Mouse (Mus musculus): Measurements from ENCODE around the gene Fosl2.

Fosl2 gene

DNA sequence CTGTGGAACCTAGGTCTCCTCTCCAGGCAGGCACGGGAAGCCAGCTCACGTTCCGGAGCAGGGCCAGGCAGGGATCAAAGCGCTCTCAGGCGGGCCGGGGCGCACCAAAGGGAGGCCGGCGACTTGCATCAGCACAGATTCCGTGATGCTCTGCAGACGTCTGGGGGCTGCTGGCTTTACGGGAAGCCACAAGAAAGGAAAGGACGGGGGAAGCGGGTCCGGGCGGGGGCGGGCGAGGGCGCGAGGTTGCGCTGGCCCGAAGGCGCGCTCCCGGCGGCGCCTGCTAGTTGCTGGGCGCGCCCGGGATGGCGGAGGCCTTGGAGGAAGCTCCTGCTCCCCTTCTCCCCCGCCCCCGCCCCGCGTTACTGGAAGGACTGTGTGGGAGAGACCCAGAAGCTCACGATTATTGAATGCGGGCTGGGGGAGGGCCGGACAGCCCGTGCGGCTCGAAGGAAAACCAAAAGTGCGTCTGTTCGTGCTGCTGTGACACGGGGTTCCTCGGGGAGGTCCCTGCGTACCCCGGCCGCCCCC, 2.6 kb upstream of the Fosl2 start:
- in situ Hi-C loops (cut with MboI, MseI) = loop anchor here in 1 of 2 experiments (5.0 to 25.0 kb wide), 2 partner anchors 81 to 1529 kb away; partner anchors contain the start of genes Slbp, Tacc3 and Tmem129

DNA sequence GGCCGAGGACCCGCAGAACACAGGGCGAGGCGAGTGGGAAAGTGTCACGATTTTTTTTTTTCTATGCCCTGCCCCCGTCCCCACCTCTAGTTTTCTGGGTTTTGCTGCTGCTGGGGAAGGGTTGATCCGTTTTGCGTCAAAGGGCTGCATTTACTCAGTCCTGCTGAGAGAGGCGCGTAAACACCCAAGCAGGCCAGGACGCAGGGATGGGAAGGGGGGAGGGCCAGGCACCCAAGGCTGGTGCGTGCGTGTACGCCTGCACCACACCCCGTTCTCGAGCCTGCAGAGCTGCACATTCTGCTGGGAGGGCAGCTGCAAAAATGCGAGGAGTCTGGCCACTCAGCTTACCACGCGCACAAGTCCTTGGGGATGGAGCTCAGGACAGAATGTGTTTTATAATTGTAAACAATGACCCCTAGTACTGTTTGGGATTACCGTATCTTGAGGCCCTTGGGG, 2.0 kb upstream of the Fosl2 start:
- in situ Hi-C loops (cut with MboI, MseI) = loop anchor here in 1 of 2 experiments (5.0 to 25.0 kb wide), 2 partner anchors 81 to 1529 kb away; partner anchors contain the start of genes Slbp, Tacc3 and Tmem129

DNA sequence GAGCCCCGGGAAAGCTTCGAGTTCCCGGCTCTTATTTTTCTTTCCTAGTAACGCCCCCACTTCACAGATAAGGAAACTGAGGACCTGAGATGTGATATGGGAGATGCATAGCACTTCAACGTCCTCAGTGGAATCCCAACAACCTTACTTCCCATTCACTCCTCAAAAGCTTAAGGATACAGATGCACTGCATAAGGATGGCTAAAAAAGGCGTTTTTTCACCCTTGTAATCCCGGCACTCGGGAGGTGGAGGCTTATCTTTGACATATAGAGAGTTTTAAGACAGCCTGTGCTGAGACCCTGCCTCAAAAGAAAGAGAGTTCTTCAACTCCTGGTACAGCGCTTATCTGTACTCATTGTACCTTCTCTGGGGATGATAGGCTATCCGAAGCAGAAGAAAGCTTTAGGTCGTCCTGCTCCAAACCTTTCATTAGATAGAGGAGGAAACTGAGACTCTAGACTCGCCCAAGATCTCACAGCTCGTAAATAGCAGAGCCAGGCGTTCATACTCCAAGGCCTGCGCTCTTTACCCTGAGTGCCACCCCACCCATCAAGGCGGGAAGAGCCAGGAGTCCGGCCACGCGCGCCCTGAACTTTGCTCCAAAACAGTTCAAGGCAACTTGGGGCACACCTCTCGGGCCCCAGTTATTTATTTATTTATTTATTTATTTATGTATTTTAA, 1.4 kb upstream of the Fosl2 start:
- in situ Hi-C loops (cut with MboI, MseI) = loop anchor here in 1 of 2 experiments (5.0 to 25.0 kb wide), 2 partner anchors 82 to 1528 kb away; partner anchors contain the start of genes Slbp, Tacc3 and Tmem129

DNA sequence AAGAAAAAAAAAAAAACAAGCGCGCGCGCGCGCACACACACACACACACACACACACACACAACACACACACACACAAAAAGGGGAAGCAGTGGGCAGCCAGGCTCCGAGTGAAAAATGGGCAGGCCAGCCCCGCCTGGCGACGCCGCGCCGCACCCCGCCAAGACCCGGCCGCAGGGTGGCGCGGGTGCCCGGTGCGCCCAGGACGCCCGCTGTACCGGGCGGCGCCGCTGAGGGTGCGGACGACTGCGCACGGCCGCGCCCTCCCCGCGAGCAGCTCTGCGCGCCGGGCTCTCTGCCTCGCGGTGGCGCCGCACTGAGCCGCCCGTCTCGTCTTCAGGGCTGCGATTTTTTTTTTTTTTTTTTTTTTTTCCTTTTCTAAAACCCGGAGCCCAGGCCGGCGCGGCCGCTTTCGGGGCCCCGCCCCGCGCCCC, 682 bp upstream of the Fosl2 start:
- in situ Hi-C loops (cut with MboI, MseI) = loop anchor here (5.0 to 25.0 kb wide), 3 partner anchors 83 to 1527 kb away; partner anchors contain the start of genes Babam2 (in 1 of the 2), Rbks (in 1 of the 2), Slbp (in 1 of the 2) and Tacc3 (in 1 of the 2)

DNA sequence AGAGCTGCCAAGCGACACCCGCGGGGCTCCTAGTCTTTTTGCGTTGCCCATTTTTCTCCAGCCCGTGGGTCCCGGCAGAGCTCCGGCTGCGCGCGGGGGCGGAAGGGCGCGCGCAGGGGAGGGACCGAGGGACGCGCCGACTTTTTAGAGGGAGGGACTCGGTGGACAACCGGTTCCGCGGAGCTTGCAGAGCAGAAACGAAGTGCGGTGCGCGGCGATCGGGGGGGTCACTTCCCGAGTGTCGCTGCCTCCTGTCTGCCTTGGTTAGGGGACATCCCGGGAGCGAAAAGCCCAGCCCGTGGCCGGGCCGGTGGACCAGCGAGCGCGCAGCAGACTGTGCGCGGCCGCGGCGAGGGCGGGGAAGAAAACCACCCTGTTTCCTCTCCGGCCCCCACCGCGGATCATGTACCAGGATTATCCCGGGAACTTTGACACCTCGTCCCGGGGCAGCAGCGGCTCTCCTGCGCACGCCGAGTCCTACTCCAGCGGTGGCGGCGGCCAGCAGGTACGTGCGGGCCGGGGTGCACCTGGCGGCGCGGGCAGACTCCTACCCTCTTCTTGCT, 781 bp downstream of the Fosl2 start:
- in situ Hi-C loops (cut with MboI, MseI) = loop anchor here (5.0 to 25.0 kb wide), 2 partner anchors 439 to 1526 kb away; partner anchors contain the start of genes Babam2 (in 1 of the 2), Rbks (in 1 of the 2), Slbp (in 1 of the 2) and Tacc3 (in 1 of the 2)

DNA sequence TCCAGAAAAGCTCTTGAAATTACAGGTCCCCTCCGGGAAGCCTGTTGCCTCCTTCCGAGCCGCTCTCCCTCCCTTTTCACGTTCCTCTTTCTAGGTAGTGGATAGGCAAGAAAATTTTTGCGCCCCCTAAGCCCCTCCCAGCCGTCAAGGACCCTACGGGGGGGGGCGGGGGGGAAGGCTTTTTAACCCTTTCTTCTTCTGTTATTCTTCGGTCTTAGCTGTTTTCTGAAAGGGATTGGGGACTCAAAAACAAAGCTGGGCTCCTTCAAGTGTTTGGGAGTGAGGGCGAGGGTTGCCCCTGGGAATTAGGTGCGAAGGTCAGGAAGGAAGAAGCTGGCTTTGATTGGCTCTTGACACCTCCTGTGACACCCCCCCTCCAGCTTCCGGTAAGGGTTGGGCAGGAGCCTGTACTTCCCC, 1.5 kb downstream of the Fosl2 start:
- in situ Hi-C loops (cut with MboI, MseI) = loop anchor here (5.0 to 25.0 kb wide), 2 partner anchors 440 to 1525 kb away; partner anchors contain the start of genes Babam2 (in 1 of the 2), Rbks (in 1 of the 2), Slbp (in 1 of the 2) and Tacc3 (in 1 of the 2)

DNA sequence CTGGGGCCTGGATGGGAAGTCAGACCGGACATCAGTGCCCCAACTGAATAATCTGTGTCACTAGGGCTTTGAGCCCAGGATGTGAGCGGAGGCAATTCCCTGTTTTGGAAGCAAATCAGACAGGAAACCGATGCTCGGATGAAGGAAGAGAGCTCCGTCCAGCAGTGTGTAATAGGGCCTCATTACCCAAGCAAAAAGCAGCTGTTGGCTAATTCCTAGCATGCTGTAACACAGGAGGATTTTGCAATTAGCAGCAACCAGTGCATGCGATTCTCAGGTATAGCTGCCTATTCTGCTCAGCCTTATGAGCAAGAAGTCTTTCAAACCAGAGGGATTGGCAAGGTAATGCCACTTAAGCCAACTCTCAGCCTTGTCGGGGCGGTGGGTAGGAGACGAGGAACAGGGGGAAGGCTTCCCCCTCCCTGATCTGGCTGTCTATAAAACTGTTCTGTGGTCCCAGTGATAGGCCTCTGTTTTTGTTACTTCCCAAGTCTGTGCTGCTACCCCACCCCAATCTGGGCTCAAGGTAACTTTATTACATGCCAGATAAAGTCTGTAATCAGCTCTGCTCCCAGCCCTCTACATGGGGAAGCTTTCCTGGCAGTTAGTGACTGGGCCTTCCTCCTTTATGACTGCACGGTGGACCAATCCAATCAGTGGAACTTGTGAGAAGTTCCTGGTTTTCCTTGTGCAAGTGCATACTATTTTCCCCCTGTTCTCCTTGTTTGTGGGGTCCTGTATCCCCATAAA, 3.0 kb downstream of the Fosl2 start:
- in situ Hi-C loops (cut with MboI, MseI) = loop anchor here (5.0 to 25.0 kb wide), 2 partner anchors 441 to 1524 kb away; partner anchors contain the start of genes Babam2 (in 1 of the 2), Rbks (in 1 of the 2), Slbp (in 1 of the 2) and Tacc3 (in 1 of the 2)

DNA sequence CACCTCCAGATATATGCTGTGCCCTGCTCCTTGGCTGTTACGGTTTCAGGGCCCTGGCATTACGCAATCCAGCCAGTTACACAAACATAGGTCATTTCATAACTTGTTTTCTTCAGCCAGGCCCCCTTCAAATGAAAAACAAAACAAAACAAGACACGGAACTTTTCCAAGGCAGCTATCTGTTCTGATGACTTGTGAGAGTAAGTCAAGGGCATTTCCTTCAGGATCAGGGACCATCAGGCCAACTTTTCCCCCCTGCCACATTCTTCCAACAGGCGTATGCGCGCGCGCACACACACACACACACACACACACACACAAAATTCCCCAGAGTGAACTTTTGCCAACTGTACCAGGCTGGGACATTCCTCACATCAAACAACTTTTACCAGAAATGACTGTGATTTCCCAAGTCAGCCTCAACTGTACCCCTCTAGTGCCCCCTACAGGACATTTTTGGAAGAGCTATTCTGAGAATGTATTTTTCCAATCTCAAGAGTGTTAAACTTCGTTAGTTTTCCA, 4.0 kb downstream of the Fosl2 start:
- in situ Hi-C loops (cut with MboI, MseI) = loop anchor here (5.0 to 25.0 kb wide), 3 partner anchors 442 to 1523 kb away; partner anchors contain the start of genes Babam2 (in 1 of the 2), Rbks (in 1 of the 2), Slbp (in 1 of the 2) and Tacc3 (in 1 of the 2)

DNA sequence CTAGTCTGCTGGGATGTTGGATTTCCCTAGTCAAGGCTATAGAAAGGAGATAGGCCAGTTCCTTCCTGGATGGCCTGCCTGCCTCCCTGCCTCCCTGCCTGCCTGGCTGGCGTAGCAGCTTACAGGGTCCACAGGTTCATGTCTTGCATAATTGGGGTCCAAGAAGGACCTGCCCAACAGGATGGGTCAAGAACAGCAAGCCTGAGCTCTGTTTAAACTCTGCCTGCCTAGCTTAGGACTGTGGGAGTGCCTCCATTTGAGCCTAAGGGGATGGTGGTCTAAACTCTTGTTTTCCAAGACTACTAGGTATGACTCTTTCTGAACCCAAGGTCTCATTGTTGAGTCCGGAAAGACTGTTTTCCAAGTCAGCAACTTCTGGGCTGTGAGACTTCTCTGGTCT, 6.3 kb downstream of the Fosl2 start:
- in situ Hi-C loops (cut with MboI, MseI) = loop anchor here (10.0 to 25.0 kb wide), 2 partner anchors 557 to 1520 kb away; partner anchors contain the start of genes Slbp (in 1 of the 2), Tacc3 (in 1 of the 2) and Tmem129 (in 1 of the 2)

DNA sequence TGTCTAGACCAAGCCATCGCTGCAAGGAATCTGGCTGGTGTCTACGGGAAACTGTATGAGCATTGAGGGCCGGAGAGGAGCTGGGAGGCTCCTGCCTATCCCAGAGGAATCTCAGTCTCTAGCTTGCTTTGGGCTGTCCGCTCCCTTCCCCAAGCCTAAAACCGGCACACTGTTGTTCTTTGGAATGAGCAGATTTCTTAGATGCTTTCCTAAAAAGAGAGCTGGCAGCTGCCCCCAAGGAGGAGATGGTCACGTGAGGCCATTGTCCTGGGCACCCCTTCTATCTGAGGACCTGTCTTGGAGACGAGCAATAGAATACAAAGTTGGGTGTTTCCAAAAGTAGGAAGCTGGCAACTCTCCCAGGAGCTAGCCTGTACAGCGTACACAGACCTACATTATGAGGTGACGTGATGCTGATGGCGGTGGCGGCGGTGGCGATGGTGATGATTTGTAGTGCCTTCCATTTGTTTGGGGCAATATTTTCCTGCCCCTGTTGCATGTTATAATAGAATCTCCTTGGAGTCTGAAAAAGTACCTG, 7.9 kb downstream of the Fosl2 start:
- in situ Hi-C loops (cut with MboI, MseI) = loop anchor here (10.0 to 25.0 kb wide), 2 partner anchors 559 to 1519 kb away; partner anchors contain the start of genes Slbp (in 1 of the 2), Tacc3 (in 1 of the 2) and Tmem129 (in 1 of the 2)

DNA sequence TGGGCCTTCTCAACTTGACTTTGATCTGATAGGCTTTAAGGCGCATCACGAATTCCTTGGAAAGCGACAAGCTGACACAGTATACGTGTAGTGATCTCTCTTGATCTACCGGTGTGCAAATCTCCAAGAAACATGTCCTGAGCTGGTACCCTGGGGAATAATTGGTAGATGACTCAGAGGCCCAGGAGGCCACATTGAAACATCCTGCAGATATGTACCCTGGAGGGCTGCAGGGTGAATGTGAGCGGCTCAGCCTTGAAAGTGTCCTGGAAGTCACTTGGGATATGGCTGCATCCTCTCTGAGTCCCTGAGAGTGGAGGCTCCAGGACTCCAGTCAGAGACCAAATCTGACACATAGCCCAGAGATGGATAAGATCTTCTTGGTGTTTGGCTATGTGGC, 10.7 kb downstream of the Fosl2 start:
- in situ Hi-C loops (cut with MboI, MseI) = loop anchor here (5.0 to 25.0 kb wide), 4 partner anchors 51 to 1516 kb away; partner anchors contain the start of genes Slbp (in 1 of the 2), Tacc3 (in 1 of the 2) and Tmem129 (in 1 of the 2)

DNA sequence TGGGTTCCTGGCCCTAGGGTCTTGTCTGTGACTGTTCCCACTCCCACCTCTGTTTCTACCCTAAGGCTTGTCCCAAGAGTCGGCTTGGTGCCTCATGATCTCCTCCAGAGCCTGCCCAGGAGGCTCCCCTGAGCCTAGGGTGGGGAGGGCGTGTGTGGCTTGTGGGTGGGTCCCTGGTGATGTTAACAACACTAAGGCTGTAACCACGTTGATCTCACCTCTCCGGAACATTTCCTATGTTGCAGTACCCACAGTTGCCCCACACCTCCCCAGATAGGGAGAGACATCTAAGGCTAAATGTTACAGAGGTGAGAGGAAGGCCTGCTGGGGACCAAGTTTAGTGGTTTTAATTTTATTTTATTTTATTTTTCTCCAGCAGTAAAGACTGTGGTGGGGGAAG, 13.0 kb downstream of the Fosl2 start:
- in situ Hi-C loops (cut with MboI, MseI) = loop anchor here (5.0 to 25.0 kb wide), 4 partner anchors 49 to 1514 kb away; partner anchors contain the start of genes Slbp (in 1 of the 2), Tacc3 (in 1 of the 2) and Tmem129 (in 1 of the 2)

DNA sequence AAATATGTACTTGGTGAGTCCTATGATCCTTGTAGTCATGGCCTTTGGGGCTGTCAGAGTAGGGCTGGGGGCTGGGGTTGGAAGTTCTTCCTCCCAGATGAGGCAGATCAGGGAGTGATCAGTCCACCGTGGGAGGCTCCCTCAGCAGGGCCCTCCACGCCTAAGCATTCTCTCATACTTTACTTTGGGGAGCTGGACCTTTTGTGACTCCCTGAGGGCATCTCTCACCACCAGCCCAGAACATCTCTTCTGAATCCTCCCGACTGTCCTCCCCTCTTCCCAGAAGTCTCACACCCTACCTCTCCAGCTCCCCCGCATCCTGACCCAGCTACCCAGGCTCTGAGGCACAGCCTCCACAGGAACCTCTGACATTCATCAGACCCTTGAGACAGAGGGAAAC, 15.6 kb downstream of the Fosl2 start:
- in situ Hi-C loops (cut with MboI, MseI) = no loop called here

DNA sequence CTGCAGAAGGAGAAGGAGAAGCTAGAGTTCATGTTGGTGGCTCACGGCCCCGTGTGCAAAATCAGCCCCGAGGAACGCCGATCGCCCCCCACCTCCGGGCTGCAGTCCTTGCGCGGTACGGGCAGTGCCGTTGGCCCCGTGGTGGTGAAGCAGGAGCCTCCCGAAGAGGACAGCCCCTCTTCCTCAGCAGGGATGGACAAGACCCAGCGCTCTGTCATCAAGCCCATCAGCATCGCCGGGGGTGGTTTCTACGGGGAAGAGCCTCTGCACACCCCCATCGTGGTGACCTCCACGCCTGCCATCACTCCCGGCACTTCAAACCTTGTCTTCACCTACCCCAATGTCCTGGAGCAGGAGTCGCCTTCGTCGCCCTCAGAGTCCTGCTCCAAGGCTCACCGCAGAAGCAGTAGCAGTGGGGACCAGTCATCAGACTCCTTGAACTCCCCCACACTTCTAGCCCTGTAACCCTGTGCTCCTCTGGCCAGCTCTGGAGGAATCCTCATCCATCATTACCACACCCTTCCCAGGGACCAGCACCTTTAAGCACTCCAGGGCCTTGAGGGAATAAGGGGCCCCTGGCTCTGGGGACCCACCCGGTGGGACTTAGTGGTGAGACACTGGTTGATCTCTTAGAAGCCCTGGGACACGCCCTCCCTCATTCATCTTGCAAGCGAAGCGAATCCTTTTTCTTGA, 17.3 kb downstream of the Fosl2 start:
- in situ Hi-C loops (cut with MboI, MseI) = no loop called here

DNA sequence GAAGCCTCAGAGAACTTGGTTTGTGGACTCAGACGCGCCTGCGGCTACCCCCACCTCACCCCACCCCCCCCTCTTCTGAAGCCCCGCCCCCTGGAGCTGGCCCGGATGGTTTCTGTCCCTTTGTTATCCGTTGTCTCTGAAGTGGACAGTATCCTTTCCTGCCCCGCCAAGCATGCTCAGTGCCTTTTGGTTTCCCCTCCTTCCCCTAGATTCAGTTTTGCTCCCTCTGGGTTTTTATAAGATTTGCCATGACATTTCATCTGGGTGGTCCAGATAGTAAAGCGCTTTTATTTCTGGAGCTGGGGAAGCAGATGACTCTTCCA, 17.8 kb downstream of the Fosl2 start:
- in situ Hi-C loops (cut with MboI, MseI) = no loop called here

DNA sequence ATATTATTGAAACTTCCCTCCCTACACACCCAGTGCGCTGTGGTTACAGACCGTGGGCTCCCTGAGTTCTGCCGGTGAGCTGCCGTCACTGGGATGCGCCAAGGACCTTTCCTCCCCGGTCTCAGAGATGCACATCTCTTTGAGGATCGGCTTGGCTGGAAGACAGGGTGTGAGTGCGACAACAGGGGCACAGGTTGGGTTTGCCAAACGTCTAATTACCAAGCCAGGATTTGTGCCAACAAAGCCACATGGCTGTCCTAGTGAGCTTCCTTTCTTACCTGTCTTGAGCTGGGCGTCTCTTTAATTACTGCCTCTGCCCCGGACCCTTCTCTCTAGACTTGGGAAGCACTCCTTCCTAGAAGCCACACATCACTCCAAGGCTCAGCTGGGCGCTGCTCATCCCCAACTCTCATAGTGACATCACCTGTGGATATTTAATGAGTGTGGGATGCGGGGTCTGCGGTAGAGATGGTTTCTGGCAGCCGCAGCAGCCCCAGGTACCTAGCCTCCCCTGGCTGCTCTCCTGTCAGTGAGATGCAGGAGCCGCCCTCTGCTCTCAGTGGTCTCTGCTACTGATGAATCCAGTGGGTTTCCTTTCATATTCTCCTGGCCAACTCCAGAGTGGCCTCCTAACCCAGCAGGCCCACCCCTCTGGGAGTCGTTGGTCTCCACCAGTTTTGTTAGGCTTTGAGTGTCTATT, 18.3 kb downstream of the Fosl2 start:
- in situ Hi-C loops (cut with MboI, MseI) = no loop called here

DNA sequence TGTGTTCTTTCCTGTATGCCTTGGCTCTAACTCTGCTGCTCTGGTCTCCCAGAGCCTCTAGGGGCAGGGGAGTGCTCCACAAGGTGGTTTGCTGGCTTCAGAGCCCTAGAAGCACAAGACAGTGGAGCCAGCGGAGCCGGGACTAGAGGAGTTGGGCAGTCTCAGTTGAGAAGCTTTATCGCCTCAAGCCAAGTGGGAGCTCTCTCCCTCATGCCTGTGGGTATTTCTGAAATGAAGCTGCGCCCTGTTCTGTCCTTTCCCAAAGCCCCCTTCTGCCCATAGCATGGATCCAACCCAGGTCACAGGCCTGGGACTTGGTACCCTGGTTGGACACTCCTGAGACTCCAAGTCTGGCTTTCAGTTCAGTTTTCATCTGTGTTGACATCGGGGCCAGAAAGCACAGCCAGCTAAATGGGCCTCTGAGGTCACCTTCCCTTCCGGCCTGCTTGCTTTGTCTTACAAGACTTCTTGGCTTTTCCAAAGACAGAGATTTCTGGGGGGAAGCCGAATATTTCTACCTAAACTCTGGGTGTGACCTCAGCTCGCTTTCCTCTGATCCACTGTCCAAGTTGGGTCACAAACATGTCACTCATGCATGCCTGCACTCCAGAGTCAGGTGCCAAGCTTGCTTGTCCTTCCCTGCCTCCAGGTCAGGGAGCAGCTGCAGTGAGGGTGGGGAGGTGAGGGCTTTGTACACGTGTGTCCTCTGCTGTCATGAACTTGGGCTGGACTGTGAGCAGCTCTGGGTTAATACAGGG, 19.5 kb downstream of the Fosl2 start:
- in situ Hi-C loops (cut with MboI, MseI) = no loop called here

DNA sequence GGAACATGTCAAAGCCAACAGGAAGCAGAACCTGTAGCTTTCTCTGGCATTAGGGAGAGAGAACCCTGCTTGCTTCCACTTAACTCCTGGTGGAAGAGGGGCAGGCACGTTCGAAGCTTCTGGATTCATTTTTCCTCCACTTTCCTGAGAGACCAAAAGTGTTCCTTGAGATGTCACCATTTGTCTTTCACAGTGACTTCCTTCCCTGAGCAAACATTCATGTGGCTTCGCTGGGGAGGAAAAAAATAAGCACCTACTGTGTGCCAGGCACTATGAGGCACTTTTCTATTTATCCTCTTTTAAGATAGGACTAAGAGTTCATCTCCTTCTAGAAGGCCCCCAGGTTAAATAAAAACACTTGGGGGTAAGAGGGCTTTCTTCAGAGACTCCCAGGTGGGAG, 20.3 kb downstream of the Fosl2 start:
- in situ Hi-C loops (cut with MboI, MseI) = no loop called here
